In the genomic region with DNA sequence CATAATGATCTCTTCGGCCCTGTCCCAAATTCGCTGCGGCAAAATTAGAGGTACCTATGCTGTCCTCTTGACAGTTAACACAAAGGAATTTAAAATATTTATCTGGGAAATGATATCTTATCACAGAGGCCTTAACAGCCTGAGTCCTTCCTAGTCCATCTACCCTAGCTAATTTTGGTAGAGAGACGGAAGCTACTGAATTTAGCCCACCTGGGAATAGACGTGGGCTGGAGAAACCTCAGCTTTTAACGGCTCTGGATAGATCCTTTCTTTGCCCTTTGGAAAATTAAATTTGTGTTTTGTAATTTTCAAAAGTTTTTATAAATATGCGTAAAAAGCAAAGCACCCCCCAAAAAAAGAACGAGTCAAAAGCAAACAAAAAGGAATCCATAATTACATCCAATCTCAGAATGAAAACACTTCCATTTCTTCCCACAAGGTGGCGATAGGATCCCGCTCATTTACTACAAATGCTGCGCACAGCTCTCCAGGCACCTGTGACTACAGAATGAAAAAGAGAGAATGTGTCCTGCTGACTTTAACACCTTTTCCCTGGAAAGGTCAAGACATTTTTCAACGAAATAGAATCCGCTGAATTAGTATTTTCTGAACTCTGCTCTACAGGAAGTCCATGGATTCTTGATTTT, we compare ENCODE assay signal across 9 mouse cellular contexts. TPM values are rescaled to one million over a fixed set of nuclear protein-coding genes. Genes with fewer than 3 reads are reported as not detected.
A peak's percentile ranks its signal among the peaks of the same experiment; 100 is the strongest.
DNase-seq lines count a peak whose midpoint lies in the region; ATAC-seq and TF ChIP-seq lines count a peak whose summit lies in the region.
"Had no signal": no experiment of that assay in that cellular context is flagged by ENCODE, and none has a peak within 500 bp of the region (broad histone marks: within the 10 kb centered on the region; RNA-seq: fewer than 3 reads in every experiment).

No protein-coding gene starts in this region.

- ATAC-seq in erythroblast, adult 5-6 weeks (replicated peaks; ENCODE audit: low FRiP score, poor library complexity, severe bottlenecking): 0 out of 2 replicates have a peak, but pooled peaks have one; percentile 55
- peak; percentile 77 for ATAC-seq in hindbrain, embryonic 15.5 days (ENCODE audit: low FRiP score, low read depth)
- ATAC-seq in limb, embryonic 11.5 days (ENCODE audit: insufficient number of reproducible peaks, low FRiP score, low TSS enrichment, low read depth): no peak

- H3K27me3 ChIP-seq in hindbrain, embryonic 15.5 days: no peaks in the 10 kb centered on the region
- no peaks in the 10 kb centered on the region for H3K27me3 ChIP-seq in limb, embryonic 11.5 days (ENCODE audit: control insufficient read depth, insufficient read depth, low read length)
- H3K27me3 ChIP-seq: heart, embryonic 15.5 days had no signal

- no peaks in the 10 kb centered on the region for H3K4me1 ChIP-seq in hindbrain, embryonic 15.5 days (replicated peaks)
- H3K4me1 ChIP-seq in limb, embryonic 11.5 days (ENCODE audit: control insufficient read depth, insufficient read depth, low read length): no peaks in the 10 kb centered on the region
- H3K4me1 ChIP-seq: heart, embryonic 15.5 days had no signal

- H3K9ac ChIP-seq in hindbrain, embryonic 15.5 days: no peak overlapping the region
- H3K9ac ChIP-seq in limb, embryonic 11.5 days (ENCODE audit: low read length): no peak overlapping the region
- H3K9ac ChIP-seq: heart, embryonic 15.5 days had no signal

- no peak for TF ChIP-seq POLR2A in brain, embryonic 14.5 days (IDR thresholded peaks at IDR 0.05; ENCODE audit: borderline replicate concordance, extremely low read depth, insufficient read depth, insufficient read length, poor library complexity, severe bottlenecking)

- H3K9me3 ChIP-seq in hindbrain, embryonic 15.5 days: no peaks in the 10 kb centered on the region
- H3K9me3 ChIP-seq in limb, embryonic 11.5 days (ENCODE audit: control insufficient read depth, low read length): no peaks in the 10 kb centered on the region
- H3K9me3 ChIP-seq: heart, embryonic 15.5 days had no signal

- WGBS in hindbrain, embryonic 15.5 days: 38% methylated on average over 13 of the region's 13 CpGs
- WGBS in limb, embryonic 11.5 days: 41% methylated on average over 13 of the region's 13 CpGs

- H3K4me2 ChIP-seq in hindbrain, embryonic 15.5 days: peak overlapping the region; percentile 34
- no peak overlapping the region for H3K4me2 ChIP-seq in limb, embryonic 11.5 days (ENCODE audit: low read depth, severe bottlenecking)
- H3K4me2 ChIP-seq: heart, embryonic 15.5 days had no signal

- DNase-seq in urinary bladder, postnatal 36 days (ENCODE audit: low spot score in 2 of 2): peak; percentile 20 to 27
- no peak for DNase-seq in urinary bladder, adult 2 months (ENCODE audit: low spot score)
- DNase-seq in brain, embryonic 14.5 days (ENCODE audit: low read depth): peak; percentile 81
- DNase-seq in limb, embryonic 11.5 days (ENCODE audit: low spot score): peak; percentile 72
- DNase-seq in neural tube, embryonic 10.5 days (ENCODE audit: extremely low spot score, low spot score): peak; percentile 39
- peak; percentile 62 for DNase-seq in thymus, postnatal 14 days

- peak; percentile 76; the same call in 1 of the 2 replicates for TF ChIP-seq CTCF in brain, embryonic 14.5 days (IDR thresholded peaks at IDR 0.05; ENCODE audit: borderline replicate concordance, extremely low read depth, insufficient read depth, insufficient read length)

- H3K36me3 ChIP-seq in hindbrain, embryonic 15.5 days: no peaks in the 10 kb centered on the region
- no peaks in the 10 kb centered on the region for H3K36me3 ChIP-seq in limb, embryonic 11.5 days (ENCODE audit: control insufficient read depth, insufficient read depth, low read length)
- H3K36me3 ChIP-seq: heart, embryonic 15.5 days had no signal

- no peak overlapping the region for H3K4me3 ChIP-seq in hindbrain, embryonic 15.5 days
- no peak overlapping the region for H3K4me3 ChIP-seq in limb, embryonic 11.5 days (ENCODE audit: low read depth, low read length)
- H3K4me3 ChIP-seq: heart, embryonic 15.5 days had no signal

- H3K27ac ChIP-seq in hindbrain, embryonic 15.5 days (replicated peaks): no peak overlapping the region
- H3K27ac ChIP-seq in limb, embryonic 11.5 days (replicated peaks; ENCODE audit: low read depth, low read length): no peak overlapping the region
- H3K27ac ChIP-seq: heart, embryonic 15.5 days had no signal

RNA-seq across cellular contexts. Expression of a gene that starts 37.4 kb away (rescaled TPM):
- polyA plus RNA-seq in urinary bladder, adult 2 months (2012; rRNA removed): 0.01 and 0.06 TPM in 2 replicates
- 0.26 and 0.55 TPM in 2 replicates for polyA plus RNA-seq in brain, embryonic 14.5 days (2012; rRNA removed)
- total RNA-seq in erythroblast, adult 5-6 weeks (2015; ENCODE audit: low replicate concordance): not detected in 2 replicates
- not detected in 2 replicates for total RNA-seq in erythroblast, adult 5-6 weeks (2017; ENCODE audit: low replicate concordance)
- polyA plus RNA-seq in hindbrain, embryonic 15.5 days (2015; fragmentation: Nextera tagmentation; extraction: Ambion mirVana): 0.60 and 0.83 TPM in 2 replicates
- 0.45 and 1.4 TPM in 2 replicates for polyA plus RNA-seq in limb, embryonic 11.5 days (2014; fragmentation: Nextera tagmentation; extraction: Ambion mirVana)
